Mouse (Mus musculus) embryo, embryonic 9.5 days (tissue): ENCODE measurements at regions not wholly inside any gene's neighbourhood (a gene's known extent, or its start where the extent isn't known, plus 50 kb on each side); places are given as distances from the start of the nearest gene placed in this dataset.
"Not testable (repeated sequence)": the region's sequence is repeated elsewhere in the genome, so short reads cannot be mapped to it uniquely, and the experiment has no call there.

Experiments
- DNase-seq: peaks from one replicate; pipeline ENCODE4 v3.0.0-alpha.2; 2017; ENCODE audit errors: extremely low spot score

GRCm38 (mm10) chr5:148657936-148658640 lies 105.5 kb upstream of the Ubl3 start:
- DNase-seq = no peak

- DNase-seq = no peak
Measured at GRCm38 (mm10) chr5:148652525-148653243, 100.1 kb upstream of the Ubl3 start.

DNA sequence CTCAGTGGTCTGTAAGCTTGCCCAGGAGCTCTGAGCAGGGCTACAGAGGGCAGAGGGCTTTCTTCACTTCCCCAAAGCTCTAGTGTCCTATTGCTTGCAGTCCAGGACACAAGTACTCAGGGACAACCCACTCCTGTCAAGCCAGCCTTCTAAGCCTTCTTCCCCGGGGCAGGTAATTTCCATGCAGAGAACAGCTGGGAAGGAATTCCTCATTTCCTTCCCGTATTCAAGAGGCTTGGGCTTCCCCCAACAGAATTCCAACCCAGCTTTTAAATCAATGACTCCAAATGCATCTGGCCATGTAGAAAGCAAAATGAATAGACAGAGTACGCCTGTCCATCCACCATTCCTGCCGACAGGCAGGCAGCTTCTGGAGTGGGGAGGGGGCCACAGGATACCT lies 99.1 kb upstream of the Ubl3 start:
- no peak for DNase-seq

- not testable (repeated sequence) for DNase-seq
Measured at GRCm38 (mm10) chr5:148649573-148649972, 97.0 kb upstream of the Ubl3 start.

DNA sequence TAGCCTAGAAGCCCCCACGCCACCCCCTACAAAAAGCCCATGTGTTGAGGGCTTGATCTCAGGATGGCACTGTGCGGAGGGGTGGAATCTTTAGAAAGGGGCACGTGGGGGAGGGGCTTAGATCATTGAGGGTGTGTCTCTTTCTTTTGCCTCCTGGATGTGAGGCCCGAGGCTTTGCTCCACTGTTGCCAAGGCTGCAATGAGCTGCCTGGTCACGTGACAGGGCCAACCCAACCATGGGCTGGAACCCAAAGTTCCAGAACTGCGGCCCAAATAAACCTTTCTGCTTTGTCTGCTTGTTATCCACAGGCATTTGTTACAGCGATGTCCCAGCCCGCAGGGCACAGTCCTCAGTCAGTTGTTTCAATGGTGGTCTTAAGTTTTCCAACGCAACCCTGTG lies 96.5 kb upstream of the Ubl3 start:
- no peak for DNase-seq

GRCm38 (mm10) chr5:148647644-148648043 lies 95.1 kb upstream of the Ubl3 start:
- DNase-seq = no peak

GRCm38 (mm10) chr5:148645772-148646171 lies 93.2 kb upstream of the Ubl3 start:
- no peak for DNase-seq

DNA sequence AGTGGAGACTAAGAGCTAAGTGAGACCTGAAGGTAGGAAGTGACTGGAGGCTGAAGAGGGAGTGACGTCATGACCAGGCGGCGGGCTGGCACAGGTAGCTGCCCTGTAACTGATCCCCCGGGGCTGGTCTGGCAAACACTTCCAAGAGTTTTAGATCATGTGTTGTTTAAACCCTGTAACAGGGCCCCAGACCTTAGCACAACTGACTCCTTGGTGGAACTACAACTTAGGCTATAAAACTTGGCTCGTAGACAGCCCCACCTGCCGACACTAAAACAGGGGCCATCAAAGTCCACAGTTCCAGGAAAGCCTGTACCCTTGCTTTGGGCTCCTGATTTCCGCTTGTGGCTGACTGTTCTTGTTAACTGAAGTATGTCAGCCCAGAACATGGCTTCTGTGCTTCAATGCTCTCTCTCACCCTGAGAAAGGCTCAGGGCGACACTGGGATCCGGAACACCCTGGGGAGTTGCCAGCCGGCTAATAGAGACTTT lies 92.6 kb upstream of the Ubl3 start:
- no peak for DNase-seq

DNA sequence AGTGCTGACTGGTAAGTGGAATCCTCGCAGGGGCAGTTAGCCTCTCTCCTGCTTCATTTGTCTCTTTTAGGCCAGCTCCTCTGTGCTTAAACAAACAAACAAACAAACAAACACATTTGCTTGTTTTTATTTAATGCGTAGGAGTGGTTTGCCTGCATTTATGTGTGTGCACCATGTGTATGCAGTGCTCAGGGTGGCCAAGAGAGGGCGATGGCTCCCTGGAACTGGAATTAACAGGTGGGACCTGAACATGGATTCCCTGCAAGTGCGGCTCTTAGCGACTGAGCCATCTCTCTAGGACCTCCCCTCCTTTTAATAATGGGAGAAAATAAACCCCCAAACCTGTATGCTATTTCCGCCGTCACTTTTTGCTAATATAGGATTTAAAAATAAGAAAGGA lies 91.8 kb upstream of the Ubl3 start:
- DNase-seq = no peak

DNA sequence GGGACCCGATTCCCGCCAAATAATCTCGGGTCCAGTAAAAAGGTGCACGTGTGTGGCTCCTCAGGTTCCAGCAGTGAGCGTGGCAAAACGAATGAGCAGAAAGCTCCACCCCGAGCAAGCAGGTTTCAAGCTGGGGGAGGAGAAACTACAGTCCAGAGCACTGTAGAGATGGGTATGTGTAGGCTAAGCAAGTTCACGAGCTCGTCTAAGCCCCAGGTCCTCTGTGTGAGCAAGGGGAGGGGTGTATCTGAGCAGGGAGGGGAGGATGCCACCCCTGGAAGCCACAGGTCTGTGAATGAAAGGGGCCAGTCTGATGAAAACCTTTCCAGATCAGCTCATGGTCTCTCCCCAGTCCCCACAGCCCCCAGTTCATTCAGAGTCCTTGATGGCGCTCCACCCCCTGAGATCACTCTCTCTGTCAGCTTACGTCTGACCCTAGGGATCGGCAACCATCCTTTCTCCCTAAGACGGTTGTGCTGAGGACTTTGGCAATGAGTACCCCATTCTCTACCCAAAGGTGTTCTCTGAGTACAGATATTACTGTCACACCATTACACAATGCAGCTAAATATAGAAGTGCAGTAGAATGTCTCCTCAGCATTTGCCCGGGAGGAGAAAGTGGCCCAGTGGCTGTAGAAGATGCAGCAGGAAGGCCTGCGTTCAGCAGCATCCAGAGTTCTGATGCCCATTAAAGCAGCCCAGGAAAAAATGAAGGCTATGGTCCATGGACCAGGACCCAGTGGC lies 89.2 kb upstream of the Ubl3 start:
- DNase-seq = no peak

GRCm38 (mm10) chr5:148640523-148640922 lies 87.9 kb upstream of the Ubl3 start:
- no peak for DNase-seq

DNA sequence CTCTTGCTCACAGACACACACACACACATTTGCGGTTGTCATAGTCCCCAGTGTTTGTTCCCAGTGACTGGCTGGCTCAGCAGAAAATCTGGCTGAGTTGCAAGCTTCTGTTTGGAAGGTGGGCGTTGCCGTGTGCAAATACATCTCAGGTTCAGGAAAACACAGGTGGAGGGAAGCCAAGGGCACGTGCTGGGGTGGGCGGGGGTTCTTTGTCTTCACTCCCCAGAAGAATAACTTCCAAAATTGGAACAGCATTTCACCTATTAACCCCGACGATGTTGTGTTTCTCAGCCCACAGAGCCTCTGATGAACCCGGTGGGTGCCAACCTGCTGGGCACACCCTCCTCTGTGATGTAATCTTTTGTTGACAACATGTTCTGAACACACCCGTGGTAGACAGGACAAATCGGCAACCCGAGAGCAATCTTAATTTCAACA lies 82.3 kb upstream of the Ubl3 start:
- DNase-seq = no peak

DNA sequence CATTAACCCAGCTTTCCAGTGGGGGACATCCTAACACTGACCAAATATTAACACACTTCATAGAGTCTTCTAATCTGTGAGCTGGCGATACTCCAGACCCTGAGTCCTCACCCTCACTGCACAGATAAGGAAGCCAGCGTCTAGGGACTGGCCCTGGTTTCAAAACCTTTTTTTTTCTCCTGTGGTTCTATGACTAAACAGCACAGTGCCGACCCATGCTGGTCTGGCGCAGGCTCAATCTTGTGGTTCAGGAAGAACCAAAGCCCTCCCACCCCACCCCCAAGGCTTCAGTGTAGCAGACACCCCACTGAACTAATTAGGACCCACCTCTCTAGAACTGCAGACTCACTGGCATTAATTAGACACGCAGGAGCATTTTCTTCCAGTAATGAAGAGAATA lies 81.4 kb upstream of the Ubl3 start:
- no peak for DNase-seq

GRCm38 (mm10) chr5:148633331-148633730 lies 80.7 kb upstream of the Ubl3 start:
- DNase-seq = no peak

DNA sequence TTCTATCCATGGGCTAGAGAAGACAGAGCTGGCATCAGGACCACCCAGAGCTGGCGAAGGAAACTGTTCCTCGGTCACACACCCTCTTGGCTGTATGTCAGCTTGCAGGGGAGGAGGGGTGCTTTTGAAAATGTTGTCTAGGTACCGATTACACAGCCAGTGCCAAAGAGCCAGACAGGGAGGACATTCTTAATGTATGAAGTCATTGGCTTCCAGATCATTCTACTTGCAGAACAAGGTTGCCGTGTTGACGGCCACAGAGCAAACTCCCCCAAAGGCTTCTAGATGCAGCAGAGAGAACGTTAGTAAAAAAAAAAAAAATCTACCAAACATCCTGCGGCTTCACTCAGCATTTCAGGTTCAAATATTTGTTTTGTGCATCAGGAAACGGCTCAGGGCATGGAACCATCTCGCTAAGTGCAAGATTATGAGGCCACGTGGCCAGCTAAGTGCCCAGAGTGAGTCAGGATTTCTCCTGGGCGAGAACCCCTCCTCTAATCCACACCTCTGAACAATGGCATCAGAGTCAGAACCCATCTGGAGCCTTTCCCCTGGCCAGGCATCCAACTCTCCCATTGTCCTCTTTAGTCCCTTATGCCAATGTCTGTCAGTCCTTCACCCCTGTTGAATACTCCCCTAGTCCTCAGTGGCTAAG lies 80.1 kb upstream of the Ubl3 start:
- no peak for DNase-seq

- DNase-seq = no peak
Measured at GRCm38 (mm10) chr5:148631566-148631965, 79.0 kb upstream of the Ubl3 start.

- DNase-seq = no peak
Measured at GRCm38 (mm10) chr5:148626014-148626413, 73.4 kb upstream of the Ubl3 start.

DNA sequence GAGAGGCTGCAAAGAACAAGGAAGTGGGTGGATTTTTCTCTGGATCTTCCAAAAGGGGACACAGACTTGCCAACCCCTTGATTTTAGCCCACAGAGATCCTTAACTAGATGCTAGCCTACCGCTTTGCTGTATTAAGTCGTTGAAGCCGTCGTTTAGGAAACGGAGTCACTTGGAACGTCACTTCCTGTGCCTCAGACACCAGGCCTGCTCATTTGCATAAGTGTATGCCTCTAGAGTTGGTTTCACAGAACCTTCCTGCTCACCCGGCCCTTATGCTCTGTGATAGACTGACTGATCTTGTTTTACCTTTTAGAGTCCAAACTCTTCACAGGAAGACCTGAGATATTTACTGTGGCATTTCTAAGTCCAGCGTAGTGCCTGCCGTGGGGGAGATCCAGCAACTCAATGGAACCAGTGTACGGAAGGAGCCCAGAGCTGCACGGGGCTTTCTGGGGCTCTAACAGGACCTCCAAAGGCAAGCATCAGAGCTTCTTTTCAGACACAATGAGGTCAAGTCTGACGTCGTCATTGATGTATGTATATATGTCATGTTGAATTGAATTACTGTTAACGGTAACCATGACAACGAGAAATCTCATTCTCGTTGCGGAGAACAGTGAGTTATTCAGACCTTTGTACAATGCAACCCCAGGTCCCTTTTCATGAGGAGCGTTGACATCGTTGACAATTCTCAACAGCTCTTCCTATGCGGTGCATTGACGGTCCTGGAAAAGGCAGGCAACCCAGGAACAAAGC lies 72.2 kb upstream of the Ubl3 start:
- DNase-seq = no peak

- no peak for DNase-seq
Measured at GRCm38 (mm10) chr5:148620895-148621786, 68.6 kb upstream of the Ubl3 start.

GRCm38 (mm10) chr5:148619917-148620316 lies 67.3 kb upstream of the Ubl3 start:
- no peak for DNase-seq
